ENCODE assay signal across 13 mouse cellular contexts in genomic region chr2:37549346-37550012, GRCm38 (mm10). TPM values are rescaled to one million over a fixed set of nuclear protein-coding genes. Genes with fewer than 3 reads are reported as not detected.
DNase-seq lines count a peak whose midpoint lies in the region; ATAC-seq lines count a peak whose summit lies in the region.
"Had no signal": no experiment of that assay in that cellular context is flagged by ENCODE, and none has a peak within 500 bp of the region (broad histone marks: within the 10 kb centered on the region; RNA-seq: fewer than 3 reads in every experiment).

No protein-coding gene starts in this region.

- no peak overlapping the region for H3K27ac ChIP-seq in kidney, embryonic 15.5 days
- H3K27ac ChIP-seq in stomach, embryonic 14.5 days (ENCODE audit: low read length), result no peak overlapping the region
- H3K27ac ChIP-seq: forebrain, embryonic 10.5 days had no signal

- ATAC-seq in kidney, embryonic 15.5 days (replicated peaks; ENCODE audit: low FRiP score), result peak; percentile 49; the same call in 1 of the 2 replicates
- ATAC-seq in stomach, embryonic 14.5 days (ENCODE audit: insufficient number of reproducible peaks, insufficient read depth, low FRiP score, low read depth), result peak; percentile 37; the same call in 1 of the 2 replicates

- H3K9ac ChIP-seq in kidney, embryonic 15.5 days, result no peak overlapping the region
- H3K9ac ChIP-seq in stomach, embryonic 14.5 days (replicated peaks; ENCODE audit: low read depth, low read length), result no peak overlapping the region
- H3K9ac ChIP-seq: lung, embryonic 14.5 days had no signal

- no peak for DNase-seq in kidney, adult 18-20 months
- DNase-seq in cerebellum, adult 8-10 months, result peak; percentile 23
- peak; percentile 47 for DNase-seq in large intestine, adult 2 months (ENCODE audit: low read depth, low spot score)
- DNase-seq in kidney, adult 9 months, result no peak
- DNase-seq in kidney, postnatal 36 days, result no peak
- DNase-seq in urinary bladder, postnatal 25 days (ENCODE audit: low spot score), result no peak
- DNase-seq: lung, embryonic 14.5 days; thymus, postnatal 14 days had no signal

- 91% methylated on average over 1 of the region's 1 CpGs for WGBS in kidney, embryonic 15.5 days
- WGBS in large intestine, adult 2 months, result 42% methylated on average over 1 of the region's 1 CpGs
- 83% methylated on average over 1 of the region's 1 CpGs for WGBS in stomach, embryonic 14.5 days

- H3K4me3 ChIP-seq in kidney, embryonic 15.5 days (replicated peaks), result no peak overlapping the region
- no peak overlapping the region for H3K4me3 ChIP-seq in stomach, embryonic 14.5 days (ENCODE audit: low read depth, low read length)
- H3K4me3 ChIP-seq: forebrain, embryonic 10.5 days; myocyte had no signal

- H3K4me1 ChIP-seq in kidney, embryonic 15.5 days, result no peaks in the 10 kb centered on the region
- no peaks in the 10 kb centered on the region for H3K4me1 ChIP-seq in stomach, embryonic 14.5 days (ENCODE audit: control insufficient read depth, insufficient read depth, low read length)
- H3K4me1 ChIP-seq: forebrain, embryonic 10.5 days had no signal

- no peaks in the 10 kb centered on the region; the same call in 1 of the 2 replicates for H3K9me3 ChIP-seq in kidney, embryonic 15.5 days (replicated peaks)
- H3K9me3 ChIP-seq in stomach, embryonic 14.5 days (ENCODE audit: control insufficient read depth, low read depth, low read length), result no peaks in the 10 kb centered on the region

- peaks cover 89% of the 10 kb centered on the region for H3K36me3 ChIP-seq in kidney, embryonic 15.5 days
- peaks cover 48% of the 10 kb centered on the region for H3K36me3 ChIP-seq in stomach, embryonic 14.5 days (ENCODE audit: control insufficient read depth, insufficient read depth, low read length)

- no peaks in the 10 kb centered on the region for H3K27me3 ChIP-seq in kidney, embryonic 15.5 days
- no peaks in the 10 kb centered on the region for H3K27me3 ChIP-seq in stomach, embryonic 14.5 days (ENCODE audit: control insufficient read depth, insufficient read depth, low read length)
- H3K27me3 ChIP-seq: CH12.LX had no signal

- no peak overlapping the region for H3K4me2 ChIP-seq in kidney, embryonic 15.5 days
- no peak overlapping the region for H3K4me2 ChIP-seq in stomach, embryonic 14.5 days (replicated peaks; ENCODE audit: low read depth, low read length)
- H3K4me2 ChIP-seq: lung, embryonic 14.5 days had no signal

RNA-seq across cellular contexts. Expression of gene Gpr21, which starts 33.3 kb away (rescaled TPM):
- 1.4 and 1.7 TPM in 2 replicates for polyA plus RNA-seq in kidney, embryonic 15.5 days (2015; fragmentation: Nextera tagmentation; extraction: Ambion mirVana)
- 0.04 and 0.12 TPM in 2 replicates for polyA plus RNA-seq in large intestine, adult 2 months (2012; rRNA removed)
- polyA plus RNA-seq in stomach, embryonic 14.5 days (2014; fragmentation: Nextera tagmentation; extraction: Ambion mirVana), result 2.8 and 4.1 TPM in 2 replicates

Comparison
In these comparisons a context has a peak if more than half of its experiments do, and no peak if none do; other contexts are left out.
1. DNase-seq: peak in cerebellum, adult 8-10 months (single experiment) and large intestine, adult 2 months (single experiment); none in kidney, adult 18-20 months (single experiment), kidney, adult 9 months (single experiment), kidney, postnatal 36 days (0 of 2) and urinary bladder, postnatal 25 days (single experiment).